Mouse (Mus musculus) erythroblast, embryonic 14.5 days (primary cell): Measurements from ENCODE around the gene BC067074.

ENCODE experiments used
- GATA1 ChIP-seq: IDR thresholded peaks from 2 replicates; pipeline ENCODE4 v1.6.1; 2012; ENCODE audit warnings: low read length, inconsistent platforms, mixed read lengths
- TAL1 ChIP-seq: IDR thresholded peaks from 3 replicates; pipeline ENCODE4 v1.6.1; 2012; ENCODE audit warnings: low read length, inconsistent platforms, mixed read lengths

GRCm38 (mm10) chr13:113368931-113369579 is 76.1 kb downstream of the BC067074 start:
- TF ChIP-seq GATA1 (no peak), TAL1 (no peak)
